Mouse (Mus musculus) activated CD4-positive, CD25-positive, alpha-beta regulatory T cell, adult 4 months (primary cell): ENCODE data around the gene Lpar5. TPM values are rescaled to one million over a fixed set of nuclear protein-coding genes. Genes with fewer than 3 reads are reported as not detected.
"Not testable (repeated sequence)": the region's sequence is repeated elsewhere in the genome, so short reads cannot be mapped to it uniquely, and the experiment has no call there.

ENCODE experiments used
- ATAC-seq: one replicate; pipeline ENCODE4 v1.8.0; 2017
- polyA plus RNA-seq, 2 experiments: library from polyadenylated mRNA; unstranded; fragments of 100-300 nt; shearing (Covaris generic); gene quantifications; one replicate each; pipeline ENCODE4 v1.2.1; 2017

Gene Lpar5
- 1 to 10 TPM; 8.6 to 9.5 TPM for polyA plus RNA-seq

DNA sequence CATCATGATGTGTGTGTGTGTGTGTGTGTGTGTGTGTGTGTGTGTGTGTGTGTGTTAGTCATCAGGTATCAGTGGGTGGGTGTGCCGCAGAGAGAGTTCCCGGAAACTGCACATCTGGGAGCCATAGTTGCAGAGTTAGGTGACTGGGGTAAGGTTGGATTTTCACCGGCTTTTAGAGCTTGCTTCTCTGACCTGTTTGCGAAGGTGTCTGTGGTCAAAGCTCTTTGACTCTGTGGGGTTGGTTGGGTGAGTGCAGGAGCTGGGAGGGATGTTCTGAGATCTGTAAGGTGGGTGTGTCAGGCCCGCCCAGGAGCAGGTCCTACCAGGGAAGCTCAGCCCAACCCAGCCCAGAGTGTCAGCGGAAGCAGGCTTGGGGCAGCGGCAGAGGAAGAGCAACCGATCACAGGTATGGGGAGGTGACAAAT is at the start of gene Lpar5:
TSS of gene Lpar5 (plus strand) at position 350 of the 425 bp plus-strand sequence.
- peak; percentile 17 for ATAC-seq

DNA sequence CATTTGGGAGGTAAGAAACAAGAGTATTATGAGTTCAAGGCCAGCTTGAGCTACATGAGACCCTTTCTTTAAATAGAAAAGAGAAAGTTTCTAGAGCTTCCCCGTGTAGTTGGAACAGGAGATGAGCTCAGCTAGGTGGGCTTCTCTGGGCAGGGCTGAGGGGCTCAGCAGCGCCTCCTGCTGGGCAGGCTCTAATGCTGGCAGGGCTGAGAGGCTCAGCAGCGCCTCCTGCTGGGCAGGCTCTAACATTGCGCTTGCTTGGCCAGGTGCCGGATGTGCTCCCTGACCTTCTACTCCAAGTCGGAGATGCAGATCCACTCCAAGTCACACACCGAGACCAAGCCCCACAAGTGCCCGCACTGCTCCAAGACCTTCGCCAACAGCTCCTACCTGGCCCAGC is 37.2 kb upstream of the Lpar5 start:
- ATAC-seq = peak; percentile 59

DNA sequence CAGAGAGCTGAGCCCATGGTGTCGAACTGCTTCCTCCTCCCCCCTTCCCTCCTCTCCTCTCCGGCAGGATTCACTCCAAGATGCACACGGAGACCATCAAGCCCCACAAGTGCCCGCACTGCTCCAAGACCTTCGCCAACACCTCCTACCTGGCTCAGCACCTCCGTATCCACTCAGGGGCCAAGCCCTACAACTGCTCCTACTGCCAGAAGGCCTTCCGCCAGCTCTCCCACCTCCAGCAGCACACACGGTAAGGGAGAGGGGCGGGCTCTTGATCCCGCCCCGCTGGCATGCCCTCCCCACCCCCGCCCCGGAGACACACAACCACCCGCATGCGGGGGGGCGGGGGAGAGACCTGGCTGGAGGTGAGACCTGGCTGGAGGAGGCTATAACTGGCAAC is 36.1 kb upstream of the Lpar5 start:
- ATAC-seq = no peak

DNA sequence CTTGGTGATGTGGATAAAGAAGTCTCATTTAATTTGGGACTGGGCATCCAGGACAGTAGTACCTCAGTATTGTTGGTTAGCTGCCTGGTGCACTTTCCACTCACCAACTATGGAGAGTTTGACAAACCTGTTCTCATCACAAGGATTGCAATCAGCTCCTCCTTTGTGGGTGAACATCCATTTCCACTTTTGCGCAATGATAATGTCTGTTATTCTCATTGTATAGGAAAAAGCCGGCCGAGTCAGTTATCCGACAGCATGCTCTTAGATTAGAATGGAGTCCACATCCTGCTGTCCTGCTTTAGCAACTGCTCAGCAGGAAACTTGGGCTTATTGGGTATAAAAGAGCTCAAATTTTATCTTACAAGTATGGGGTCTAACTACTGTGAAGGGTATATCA is 29.1 kb upstream of the Lpar5 start:
- ATAC-seq = no peak

DNA sequence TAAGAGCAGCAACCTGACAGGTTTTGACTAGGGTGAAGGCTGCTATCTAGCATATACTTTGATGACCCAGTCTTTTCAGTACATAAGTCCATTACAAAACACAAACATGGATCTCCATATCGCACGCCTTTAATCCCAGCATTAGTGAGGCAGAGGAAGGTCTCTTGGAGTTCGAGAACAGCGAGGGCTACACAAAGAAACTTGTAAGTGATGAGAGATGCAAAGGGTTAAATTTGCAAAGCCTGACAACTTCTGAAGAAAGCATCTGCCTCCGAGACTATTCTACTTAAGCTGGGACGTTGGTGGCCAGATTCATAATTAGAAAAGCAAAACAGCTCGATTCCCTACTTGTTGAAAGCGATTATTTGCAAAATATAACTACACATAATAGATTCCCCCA is 28.6 kb upstream of the Lpar5 start:
- ATAC-seq = peak; percentile 6

DNA sequence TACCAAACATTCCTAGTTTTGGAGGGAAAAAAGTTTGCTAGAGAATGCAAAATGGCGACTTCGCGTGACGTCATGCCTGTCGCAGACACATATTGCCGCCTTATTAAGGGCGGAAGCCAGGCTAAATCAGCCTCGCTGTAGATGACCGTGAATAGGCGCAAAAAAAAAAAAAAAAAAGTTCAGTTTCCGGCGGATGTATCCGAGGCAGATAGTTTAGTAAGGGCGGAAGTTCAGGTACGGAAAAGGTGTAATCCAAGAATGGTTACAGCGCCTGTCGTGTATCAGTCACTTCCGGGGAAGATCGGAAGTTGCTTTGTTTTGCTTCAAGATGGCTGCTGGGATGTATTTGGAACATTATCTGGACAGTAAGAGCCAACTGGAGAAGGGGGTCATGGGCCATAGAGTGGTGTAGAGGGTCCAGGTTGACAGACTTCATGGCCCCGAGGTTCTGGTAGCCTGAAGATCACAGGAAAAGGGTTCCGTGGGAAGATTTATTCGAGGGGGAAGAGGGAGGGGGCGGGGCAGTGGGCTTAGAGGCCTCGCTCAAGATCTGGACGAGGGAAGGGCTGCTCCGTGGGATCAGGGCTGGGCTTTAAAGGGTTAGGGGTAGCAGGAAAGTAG is 28.1 kb upstream of the Lpar5 start, which contains the start of gene Ing4:
TSS of gene Ing4 (plus strand) at position 228 of the 621 bp plus-strand sequence.
- ATAC-seq = peak; percentile 99

DNA sequence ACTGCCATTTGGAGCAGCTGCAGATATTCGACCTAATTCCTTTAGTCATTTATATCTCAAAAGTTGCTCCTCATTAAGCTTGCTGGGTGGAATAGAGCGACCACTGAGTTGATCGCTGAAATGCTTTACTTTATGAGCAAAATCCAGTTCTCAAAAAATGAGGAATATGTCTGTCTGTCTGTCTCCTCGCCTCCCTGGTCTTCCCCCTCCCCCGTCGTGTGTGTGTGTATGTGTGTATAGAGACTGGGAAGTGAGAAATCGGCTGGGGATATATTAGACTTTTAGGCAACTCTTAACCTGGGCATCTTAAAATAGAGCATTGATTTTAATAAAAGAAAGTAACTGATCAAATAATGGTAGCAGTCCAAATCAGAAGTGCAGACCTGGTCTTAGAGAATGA is 27.5 kb upstream of the Lpar5 start:
- no peak for ATAC-seq

DNA sequence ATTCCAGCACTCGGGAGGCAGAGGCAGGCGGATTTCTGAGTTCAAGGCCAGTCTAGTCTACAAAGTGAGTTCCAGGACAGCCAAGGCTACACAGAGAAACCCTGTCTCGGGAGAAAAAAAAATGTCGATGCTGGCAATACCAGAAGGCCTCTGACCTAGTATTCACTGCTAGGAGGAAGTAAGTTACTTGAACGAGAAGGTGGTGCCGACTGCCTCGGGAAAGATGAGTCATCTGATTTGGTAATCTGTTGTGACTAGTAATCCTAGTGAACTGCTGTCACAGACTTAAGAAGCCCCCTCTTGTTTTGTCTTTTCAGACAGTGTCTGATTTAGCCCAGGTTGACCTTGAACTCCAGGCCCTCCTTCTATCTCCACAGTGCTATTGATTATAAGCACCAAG is 26.7 kb upstream of the Lpar5 start:
- ATAC-seq = no peak

DNA sequence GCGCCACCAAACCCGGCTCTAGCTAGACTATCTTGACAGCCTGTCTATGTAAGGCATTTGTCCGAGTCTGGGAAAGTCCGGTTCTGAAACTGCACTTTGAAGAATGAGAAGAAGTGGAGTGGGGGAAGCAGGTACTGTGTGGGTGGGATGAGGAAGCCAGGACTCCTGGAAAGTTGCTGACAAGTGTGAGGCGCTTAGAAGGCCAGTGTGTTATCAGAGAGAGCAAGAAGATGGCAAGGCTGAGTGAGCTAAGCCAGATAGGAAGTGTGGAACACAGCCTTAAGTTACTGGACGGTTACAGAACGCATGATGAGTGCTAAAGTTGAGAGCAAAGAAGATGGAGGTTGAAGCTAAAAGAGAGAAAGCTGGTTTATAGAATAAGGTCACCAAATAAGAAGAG is 25.6 kb upstream of the Lpar5 start:
- ATAC-seq = no peak

DNA sequence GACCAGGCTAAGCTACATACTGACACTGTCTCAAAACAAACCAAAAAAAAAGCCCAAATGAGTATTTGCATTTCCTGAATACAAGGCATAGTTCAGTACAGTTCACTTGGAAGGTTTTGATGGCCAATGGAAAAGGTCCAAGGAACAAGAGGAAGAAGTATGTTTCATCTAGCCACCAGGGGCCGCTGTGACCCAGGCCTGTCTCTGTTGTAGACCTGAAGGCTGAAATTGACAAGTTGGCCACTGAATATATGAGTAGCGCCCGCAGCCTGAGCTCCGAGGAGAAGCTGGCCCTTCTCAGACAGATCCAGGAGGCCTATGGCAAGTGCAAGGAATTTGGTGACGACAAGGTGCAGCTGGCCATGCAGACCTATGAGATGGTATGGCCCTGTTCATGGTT is 21.0 kb upstream of the Lpar5 start:
- peak; percentile 57 for ATAC-seq

DNA sequence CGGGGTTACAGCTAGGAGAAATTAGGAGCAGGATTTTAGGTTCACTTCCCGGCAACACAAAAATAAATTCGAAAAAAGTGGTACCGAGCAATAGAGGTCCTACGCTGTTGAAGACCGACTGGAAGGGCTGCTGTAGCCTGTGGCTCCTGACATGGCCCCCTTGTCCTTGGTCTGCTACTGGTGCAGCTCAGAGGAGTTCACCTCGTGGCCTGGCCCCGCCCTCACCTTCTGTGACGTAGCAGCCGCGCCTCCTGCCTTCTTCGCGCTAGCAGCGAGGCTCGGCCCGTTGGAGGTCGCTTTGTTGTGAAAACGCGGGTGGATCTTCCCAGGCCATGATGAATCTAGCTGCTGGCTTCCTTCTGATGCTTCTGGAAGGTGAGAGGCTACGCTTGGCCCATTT is 18.0 kb upstream of the Lpar5 start, which contains the start of gene Acrbp:
TSS of gene Acrbp (plus strand) at position 12 of the 400 bp plus-strand sequence.
- ATAC-seq = no peak

DNA sequence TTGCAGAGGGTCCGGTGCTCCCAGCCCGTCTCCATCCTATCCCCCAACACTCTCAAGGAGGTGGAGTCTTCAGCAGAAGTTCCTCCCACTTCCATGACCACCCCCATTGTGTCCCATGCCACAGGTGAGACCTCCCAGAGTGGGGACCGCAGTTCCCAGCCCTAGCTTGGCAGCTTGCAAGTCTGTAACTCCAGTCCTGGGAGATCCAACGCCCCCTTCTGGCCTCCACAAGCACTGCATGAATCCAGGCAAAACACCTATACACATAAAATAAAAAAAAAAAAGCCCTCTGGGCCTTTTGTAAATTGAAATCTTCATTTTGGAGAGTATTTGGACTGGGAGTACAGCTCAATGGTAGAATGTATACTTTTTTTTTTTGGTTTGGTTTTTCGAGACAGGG is 16.5 kb upstream of the Lpar5 start:
- ATAC-seq = no peak

DNA sequence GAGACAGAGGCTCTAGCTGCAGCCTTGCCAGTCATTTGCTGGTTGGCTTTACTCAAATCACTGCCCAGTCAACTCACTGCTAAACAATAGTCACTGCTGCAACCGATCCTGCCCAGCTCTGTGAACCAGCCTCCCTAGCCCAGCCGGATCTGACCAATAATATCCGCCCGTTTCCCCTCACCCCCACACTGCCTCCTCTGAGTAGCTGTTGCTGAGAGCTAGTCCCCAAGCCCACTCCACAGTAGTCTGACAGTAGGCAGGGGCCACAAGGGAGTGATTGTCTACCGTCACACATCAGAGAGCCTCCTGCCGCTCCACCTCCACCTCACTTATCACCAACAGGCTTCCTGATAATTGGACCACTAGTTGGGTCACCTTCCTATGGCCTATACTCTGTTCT is 6.2 kb upstream of the Lpar5 start:
- ATAC-seq = no peak

DNA sequence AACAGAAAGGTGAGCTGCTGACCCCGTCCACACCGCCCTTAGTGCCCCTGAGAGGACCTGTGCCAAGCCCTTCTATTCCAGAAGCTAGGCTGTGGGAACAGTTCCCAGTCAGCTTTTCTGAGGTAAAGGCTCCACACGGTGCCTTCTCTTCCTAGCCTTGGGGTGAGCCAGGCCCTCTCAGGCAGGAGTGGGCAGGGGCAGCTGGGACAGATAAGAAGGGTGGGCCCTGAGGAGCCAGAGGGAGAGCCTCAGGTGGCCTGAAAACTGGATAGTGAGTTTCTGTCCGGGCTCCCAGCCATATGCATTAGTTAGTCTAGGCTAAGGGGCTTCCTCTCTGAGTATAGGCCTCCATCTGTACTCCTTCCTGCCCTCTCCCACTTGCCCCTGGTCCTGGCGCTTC is 5.2 kb upstream of the Lpar5 start:
- ATAC-seq = no peak

DNA sequence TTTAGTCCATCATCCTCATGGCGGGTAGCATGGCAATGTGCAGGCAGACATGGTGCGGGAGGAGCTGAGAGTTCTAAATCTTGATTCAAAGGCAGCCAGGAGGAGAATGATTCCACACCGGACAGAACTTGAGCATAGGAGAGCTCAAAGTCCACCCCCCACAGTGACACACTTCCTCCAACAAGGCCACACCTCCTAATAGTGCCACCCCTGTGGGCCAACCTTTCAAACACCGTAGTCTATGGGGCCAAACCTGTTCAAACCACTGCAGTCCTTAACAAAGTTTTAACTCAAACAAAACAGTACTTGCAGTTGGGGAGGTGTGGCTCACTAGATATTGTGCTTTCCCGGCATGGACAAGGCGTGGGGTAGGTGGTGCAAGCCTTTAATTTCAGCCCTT is 3.8 kb upstream of the Lpar5 start:
- ATAC-seq = no peak

DNA sequence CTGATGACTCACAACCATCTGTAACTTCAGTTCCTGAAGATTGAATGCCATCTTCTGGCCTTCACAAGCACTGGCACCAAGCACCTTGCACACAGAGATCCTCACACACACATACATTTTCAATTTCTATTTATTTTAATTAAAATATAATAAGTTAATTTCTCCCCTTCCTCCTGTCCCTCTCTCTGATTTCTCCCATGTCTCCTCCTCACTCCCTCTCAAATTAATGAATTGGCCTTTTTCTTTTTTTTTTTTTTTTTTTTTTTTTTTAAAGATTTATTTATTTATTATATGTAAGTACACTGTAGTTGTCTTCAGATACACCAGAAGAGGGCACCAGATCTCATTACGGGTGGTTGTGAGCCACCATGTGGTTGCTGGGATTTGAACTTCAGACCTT is 2.5 kb upstream of the Lpar5 start:
- not testable (repeated sequence) for ATAC-seq

DNA sequence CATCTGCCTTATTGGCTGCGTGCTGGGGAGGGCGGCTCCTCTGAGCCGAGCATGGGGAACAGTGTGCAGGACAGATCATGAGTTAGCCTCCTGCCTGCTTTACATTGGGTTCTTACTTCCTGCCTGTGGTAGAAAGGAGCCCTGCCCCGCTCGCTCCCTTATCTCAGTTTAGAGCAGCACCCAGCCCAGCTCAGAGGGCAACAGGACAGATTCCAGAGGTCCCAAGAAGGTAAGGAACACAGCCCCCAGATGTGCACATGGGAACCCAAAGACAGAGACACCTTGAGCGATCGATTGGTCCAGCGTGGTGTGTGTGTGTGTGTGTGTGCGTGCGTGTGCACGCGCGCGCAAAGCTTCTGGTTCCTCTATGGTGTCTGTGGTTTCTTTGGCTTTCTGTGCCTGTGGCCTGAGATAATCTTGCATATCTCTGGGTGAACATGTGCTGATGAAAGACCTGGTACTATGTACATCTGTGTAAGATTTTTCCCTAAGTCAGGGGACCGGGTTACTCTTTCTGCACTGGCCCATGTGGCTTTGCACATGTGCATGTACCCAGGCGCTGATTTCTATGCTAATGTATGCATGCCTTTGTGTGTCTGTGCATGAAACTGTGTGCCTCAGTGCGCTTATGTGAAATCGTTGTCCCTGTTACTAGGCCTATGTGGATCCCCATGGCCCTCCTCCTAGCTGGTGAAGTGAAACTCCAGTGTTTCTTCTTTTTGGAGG is 3.6 kb downstream of the Lpar5 start:
- peak; percentile 85 for ATAC-seq

DNA sequence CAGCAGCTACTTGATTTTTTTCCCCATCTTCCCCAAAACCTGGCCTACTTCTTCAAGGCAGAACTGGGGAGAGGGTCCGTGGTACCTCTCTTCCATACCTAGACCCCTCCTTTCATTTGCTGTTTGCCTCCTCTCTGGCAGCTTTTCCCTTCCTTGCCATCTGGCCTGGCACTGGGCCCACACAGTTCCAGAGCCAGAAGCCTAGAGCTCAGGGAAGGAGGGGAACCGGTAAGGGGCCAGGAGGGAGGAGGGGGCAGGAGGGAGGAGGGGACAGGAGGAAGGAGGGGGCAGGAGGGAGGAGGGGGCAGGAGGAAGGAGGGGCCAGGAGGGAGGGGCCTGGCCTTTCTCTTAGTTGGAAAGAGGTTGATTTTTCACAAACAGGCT is 4.2 kb downstream of the Lpar5 start:
- ATAC-seq = no peak

DNA sequence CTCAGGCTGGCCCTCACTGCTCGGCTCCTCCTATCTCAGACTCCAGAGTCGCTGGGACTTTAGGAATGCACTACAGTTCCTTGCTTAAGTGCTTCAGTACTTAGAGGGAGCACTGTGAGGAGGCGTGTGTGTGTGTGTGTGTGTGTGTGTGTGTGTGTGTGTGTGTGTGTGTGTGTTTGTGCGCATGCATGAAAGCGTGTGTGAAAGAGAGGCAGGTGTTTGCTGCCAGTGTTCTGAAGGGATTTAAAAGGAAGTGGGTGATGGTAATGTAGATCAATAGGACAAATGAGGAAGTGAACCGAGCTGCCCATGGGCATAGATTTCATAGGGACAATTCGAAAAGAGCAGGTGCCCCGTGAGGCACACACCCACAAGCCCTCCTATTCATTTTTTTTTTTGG is 6.1 kb downstream of the Lpar5 start:
- no peak for ATAC-seq

DNA sequence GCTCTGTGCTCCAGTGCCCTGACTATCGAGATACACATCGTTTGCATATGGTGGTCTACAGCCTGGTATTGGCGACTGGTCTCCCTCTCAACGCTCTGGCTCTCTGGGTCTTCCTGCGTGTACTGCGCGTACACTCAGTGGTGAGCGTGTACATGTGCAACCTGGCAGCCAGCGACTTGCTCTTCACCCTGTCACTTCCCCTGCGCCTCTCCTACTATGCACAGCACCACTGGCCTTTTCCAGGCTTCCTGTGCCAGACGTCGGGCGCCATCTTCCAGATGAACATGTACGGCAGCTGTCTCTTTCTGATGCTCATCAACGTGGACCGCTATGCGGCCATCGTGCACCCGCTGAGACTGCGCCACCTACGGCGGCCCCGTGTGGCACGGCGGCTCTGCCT is 13.7 kb downstream of the Lpar5 start:
- ATAC-seq = no peak

DNA sequence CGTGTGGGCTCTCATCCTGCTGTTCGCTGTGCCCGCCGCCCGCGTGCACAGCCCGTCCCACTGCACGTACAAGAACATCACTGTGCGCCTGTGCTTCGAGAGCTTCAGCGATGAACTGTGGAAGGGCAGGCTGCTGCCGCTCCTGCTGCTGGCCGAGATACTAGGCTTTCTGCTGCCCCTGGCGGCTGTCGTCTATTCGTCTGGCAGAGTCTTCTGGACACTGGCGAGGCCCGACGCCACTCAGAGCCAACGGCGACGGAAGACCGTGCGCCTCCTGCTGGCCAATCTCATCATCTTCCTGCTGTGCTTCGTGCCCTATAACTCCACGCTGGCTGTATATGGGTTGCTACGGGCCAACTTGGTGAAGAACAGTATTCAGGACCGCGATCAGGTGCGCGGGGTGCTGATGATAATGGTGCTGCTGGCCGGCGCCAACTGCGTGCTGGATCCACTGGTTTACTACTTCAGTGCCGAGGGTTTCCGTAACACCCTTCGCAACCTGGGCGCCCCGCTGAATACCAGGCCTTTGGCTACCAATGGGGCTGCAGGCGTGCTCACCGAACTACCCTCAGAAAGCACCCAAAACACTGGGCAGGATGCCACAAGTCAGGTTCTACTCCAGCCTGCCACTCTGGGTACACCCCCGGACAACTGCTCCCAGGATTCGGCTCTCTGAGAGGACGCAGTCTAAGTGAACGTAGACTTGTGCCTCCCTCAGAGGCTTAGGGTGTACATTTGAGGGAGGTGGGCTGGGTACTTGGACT is 14.3 kb downstream of the Lpar5 start:
- no peak for ATAC-seq

DNA sequence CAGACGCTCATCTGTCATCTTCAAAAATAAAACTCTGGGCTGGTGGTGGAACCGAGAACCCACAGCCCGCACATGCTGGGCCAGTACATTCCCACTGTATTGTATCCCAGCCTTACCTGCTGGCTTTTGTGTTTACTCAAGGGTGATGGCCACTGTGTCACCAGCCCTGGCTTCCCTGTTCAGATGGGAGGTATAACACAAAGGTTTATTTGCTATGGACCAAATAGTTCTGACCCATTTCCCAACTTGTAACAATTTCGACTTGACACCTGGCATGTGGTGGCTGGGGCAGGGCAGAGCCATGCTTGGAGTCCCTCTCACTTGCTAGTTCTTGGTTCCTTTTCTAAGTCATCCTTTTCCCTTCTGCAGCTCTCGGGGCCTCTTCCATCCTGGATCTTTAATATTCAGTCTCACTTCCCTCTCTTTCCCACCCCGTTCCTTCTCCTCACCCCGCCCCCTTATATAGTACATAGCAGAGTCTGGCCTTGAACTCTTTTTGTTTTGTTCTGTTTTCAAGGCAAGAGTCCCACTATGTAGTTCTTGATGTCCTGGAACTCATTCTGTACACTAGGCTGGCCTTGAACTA is 15.2 kb downstream of the Lpar5 start:
- ATAC-seq = no peak

DNA sequence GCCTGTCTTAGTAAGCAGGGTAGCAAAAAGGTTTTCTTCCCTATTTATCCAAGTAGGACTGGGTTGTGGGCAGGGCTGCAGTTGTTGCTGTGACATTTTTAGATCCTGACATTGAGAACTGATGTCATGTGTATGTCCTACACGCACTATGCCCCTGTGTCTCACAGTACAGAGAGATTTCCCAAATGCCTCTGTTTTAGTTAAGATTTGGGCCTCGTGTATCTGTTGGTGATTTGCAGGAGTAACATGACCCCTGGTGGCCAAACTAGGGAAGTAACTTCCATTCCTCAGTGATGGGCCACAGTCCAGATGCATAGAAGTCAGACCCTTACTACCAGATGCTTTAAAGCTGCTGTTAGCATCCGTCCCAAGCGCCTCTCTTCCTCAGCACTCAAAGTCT is 16.7 kb downstream of the Lpar5 start:
- peak; percentile 80 for ATAC-seq
